Mouse (Mus musculus) heart, postnatal 0 days (tissue): ENCODE measurements around the gene Msl1. TPM values are rescaled to one million over a fixed set of nuclear protein-coding genes. Genes with fewer than 3 reads are reported as not detected.
A peak's percentile ranks its signal among the peaks of the same experiment; 100 is the strongest.

ENCODE experiments used
- ATAC-seq: fragments of 200-750 bp; cut with Nextera tagmentation; 2 replicates; pipeline ENCODE4 v1.8.0; 2017; ENCODE audit warnings: low read depth, moderate number of reproducible peaks, moderate library complexity; ENCODE audit not compliant: insufficient read depth
- DNase-seq: peaks from one replicate; pipeline ENCODE4 v3.0.0-alpha.2; 2016; ENCODE audit warnings: low spot score
- H3K27ac ChIP-seq: fragments of 300-500 bp; sonication (generic); 2 replicates; pipeline ENCODE4 v1.5.1; 2014; ENCODE audit warnings: low read depth, mild to moderate bottlenecking
- H3K27me3 ChIP-seq: fragments of 300-500 bp; sonication (generic); 2 replicates; pipeline ENCODE4 v1.6.1; 2014; ENCODE audit warnings: low read length, mixed read lengths; ENCODE audit not compliant: control insufficient read depth, insufficient read depth
- H3K36me3 ChIP-seq: fragments of 300-500 bp; sonication (generic); replicated peaks from 2 replicates; pipeline ENCODE4 v1.6.1; 2014; ENCODE audit warnings: low read length, mixed read lengths; ENCODE audit not compliant: control insufficient read depth, insufficient read depth
- H3K4me1 ChIP-seq: fragments of 300-500 bp; sonication (generic); 2 replicates; pipeline ENCODE4 v1.6.1; 2014; ENCODE audit warnings: antibody characterized with exemption; ENCODE audit not compliant: control insufficient read depth, insufficient read depth
- H3K4me2 ChIP-seq: fragments of 300-500 bp; sonication (generic); 2 replicates; pipeline ENCODE4 v1.6.1; 2014; ENCODE audit warnings: low read depth, mild to moderate bottlenecking, low read length, moderate library complexity
- H3K4me3 ChIP-seq: fragments of 300-500 bp; sonication (generic); 2 replicates; pipeline ENCODE4 v1.5.1; 2014; ENCODE audit warnings: low read depth, low read length
- H3K9ac ChIP-seq: fragments of 300-500 bp; sonication (generic); replicated peaks from 2 replicates; pipeline ENCODE4 v1.6.1; 2014; ENCODE audit warnings: low read depth, low read length, mixed read lengths
- H3K9me3 ChIP-seq: fragments of 300-500 bp; sonication (generic); replicated peaks from 2 replicates; pipeline ENCODE4 v1.6.1; 2016; ENCODE audit warnings: low read length; ENCODE audit not compliant: control insufficient read depth
- CTCF ChIP-seq: IDR thresholded peaks from 2 replicates; pipeline ENCODE4 v1.5.1; 2016; ENCODE audit warnings: antibody characterized with exemption, control low read depth, low read depth
- EP300 ChIP-seq: IDR thresholded peaks from 2 replicates; pipeline ENCODE4 v1.6.1; 2016; ENCODE audit warnings: antibody characterized with exemption, low read depth
- WGBS: fragments of 180-500 bp; shearing (Covaris S2); extraction: QIAGEN DNeasy Blood & Tissue Kit; methylation state at CpG from one replicate; pipeline ENCODE4 v1.1.7; 2014; 5-methylcytosine and 5-hydroxymethylcytosine counted together
- polyA plus RNA-seq: library from polyadenylated mRNA; unstranded; fragments of >200 nt; fragmentation: Nextera tagmentation; extraction: Ambion mirVana; gene quantifications from 2 replicates; pipeline ENCODE4 v1.2.1, GENCODE M21; 2015
- total RNA-seq: library from RNA; depleted of rRNA; stranded (reverse); fragments of >200 nt; gene quantifications from 2 replicates; pipeline ENCODE4 v1.2.3, GENCODE M21; 2014; ENCODE audit warnings: low replicate concordance; rRNA removed

Gene Msl1
- total and polyA plus RNA-seq, 2 experiments from 2014 or later: 12.6 to 54.6 TPM

DNA sequence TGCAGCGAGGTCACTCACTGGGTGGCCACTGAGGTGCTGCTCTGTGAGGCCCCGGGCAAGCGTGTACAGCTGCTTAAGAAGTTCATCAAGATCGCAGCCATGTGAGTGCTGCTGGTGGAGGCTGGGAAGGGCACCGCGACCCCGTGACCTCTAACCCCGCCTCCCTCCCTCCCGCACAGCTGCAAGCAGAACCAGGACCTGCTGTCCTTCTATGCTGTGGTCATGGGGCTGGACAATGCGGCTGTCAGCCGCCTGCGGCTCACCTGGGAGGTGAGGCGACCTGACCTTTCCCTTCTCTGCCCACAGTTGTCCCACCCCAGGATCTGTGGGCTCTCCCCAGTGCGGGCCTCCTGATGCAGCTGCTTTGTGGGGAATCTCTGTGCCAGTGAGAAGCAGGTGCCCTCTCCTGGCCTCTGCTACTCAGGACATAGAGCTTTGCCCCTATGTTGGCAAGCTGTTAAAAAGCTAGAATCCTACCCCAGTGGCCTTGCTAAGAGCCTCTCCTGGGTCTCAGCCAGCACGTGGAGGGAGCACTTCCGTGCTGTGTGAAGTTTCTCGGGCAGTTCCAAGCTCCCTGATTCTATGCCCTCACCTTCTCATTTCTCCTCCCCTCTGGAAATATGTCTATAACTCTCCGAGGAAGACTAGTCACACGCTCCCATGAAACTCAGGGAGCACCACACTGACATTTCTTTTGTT lies 54.0 kb downstream of the Msl1 start:
- WGBS: 13% methylated on average over 19 of the region's 19 CpGs
- Histone ChIP-seq H3K9me3 (no peaks in the 10 kb centered on the region), H3K9ac (0 out of 2 replicates have a peak overlapping the region, but pooled peaks have one; percentile 6), H3K4me3 (no peak overlapping the region), H3K4me2 (peak overlapping the region; percentile 36; the same call in 1 of the 2 replicates), H3K27me3 (no peaks in the 10 kb centered on the region), H3K4me1 (0 out of 2 replicates have a peak, but pooled peaks cover 4% of the 10 kb centered on the region), H3K36me3 (no peaks in the 10 kb centered on the region), H3K27ac (no peak overlapping the region)
- peak; percentile 3; the same call in 1 of the 2 replicates for TF ChIP-seq CTCF
- TF ChIP-seq EP300: no peak
- DNase-seq: peak; percentile 16
- ATAC-seq: peak; percentile 50

DNA sequence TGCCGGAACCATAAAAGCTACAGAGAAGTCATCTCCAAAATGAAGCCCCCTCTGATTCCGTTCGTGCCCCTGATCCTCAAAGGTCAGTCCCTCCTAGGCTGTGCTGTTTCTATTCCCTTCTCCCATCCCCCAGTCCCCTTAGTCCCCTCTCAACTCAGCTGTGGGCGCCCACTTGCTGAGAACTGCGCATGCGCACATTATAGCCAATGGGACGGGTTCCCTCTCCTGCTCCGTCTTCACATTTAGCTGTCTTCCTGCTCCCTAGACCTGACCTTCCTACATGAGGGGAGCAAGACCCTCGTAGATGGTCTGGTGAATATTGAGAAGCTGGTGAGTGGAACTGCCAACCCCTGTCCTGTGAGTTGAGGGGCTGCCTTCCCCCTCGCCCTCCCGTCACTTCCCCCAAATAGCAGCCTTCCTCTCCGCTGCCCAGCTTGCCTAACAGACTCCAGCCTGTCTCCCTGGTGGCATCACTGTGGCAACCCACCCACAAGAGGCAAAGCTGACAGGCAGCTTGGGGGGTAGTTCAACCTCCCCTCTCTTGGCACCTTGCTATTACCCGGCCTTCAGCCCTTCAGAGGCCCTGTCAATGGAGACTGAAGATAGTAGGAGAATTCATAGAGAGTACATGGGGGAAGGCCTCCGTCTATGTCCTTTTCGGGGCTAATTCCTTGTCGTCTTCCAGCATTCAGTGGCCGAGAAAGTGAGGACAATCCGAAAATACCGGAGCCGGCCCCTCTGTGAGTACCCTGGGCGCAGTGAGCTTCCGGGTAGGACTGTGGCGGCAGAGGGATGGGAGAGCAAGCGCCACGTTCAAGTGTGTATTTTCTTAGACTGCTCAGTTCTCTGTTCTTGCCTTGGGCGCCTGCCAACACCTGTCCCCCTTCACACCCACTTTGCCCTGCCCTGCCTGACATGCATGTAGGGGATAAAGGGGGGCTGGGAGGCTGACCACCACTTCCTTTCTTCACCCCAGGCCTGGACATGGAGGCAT lies 55.1 kb downstream of the Msl1 start:
- no peak for DNase-seq
- H3K4me1 ChIP-seq: 0 out of 2 replicates have a peak, but pooled peaks cover 4% of the 10 kb centered on the region
- H3K4me3 ChIP-seq: no peak overlapping the region
- no peak overlapping the region for H3K9ac ChIP-seq
- 66% methylated on average over 26 of the region's 26 CpGs for WGBS
- ATAC-seq: no peak
- no peak for TF ChIP-seq EP300
- no peak for TF ChIP-seq CTCF
- H3K36me3 ChIP-seq: no peaks in the 10 kb centered on the region
- H3K27ac ChIP-seq: no peak overlapping the region
- no peaks in the 10 kb centered on the region for H3K9me3 ChIP-seq
- H3K4me2 ChIP-seq: no peak overlapping the region
- no peaks in the 10 kb centered on the region for H3K27me3 ChIP-seq

DNA sequence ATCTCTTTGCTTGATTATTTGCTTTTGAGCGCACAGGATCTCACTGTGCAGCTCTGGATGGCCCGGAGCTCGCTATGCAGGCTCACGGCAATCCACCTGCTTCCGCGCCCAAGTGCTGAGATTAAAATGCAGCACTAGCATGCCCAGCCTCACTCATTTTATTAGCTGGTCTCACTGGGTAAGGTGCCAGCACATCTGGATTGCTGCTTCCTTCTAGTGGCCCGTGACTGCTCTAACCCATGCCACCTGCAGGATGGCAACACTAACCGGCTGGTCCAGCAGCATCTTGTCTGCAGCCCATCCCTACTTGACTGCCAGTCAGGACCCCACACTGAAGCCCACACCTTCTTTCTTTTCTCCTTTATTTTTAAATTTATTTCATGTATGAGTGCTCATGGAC lies 58.8 kb downstream of the Msl1 start:
- ATAC-seq (no peak), DNase-seq (no peak)
- H3K27me3 ChIP-seq: no peaks in the 10 kb centered on the region
- H3K27ac ChIP-seq: no peak overlapping the region
- no peaks in the 10 kb centered on the region for H3K9me3 ChIP-seq
- no peak overlapping the region for H3K4me3 ChIP-seq
- WGBS: 91% methylated on average over 8 of the region's 8 CpGs
- H3K9ac ChIP-seq: no peak overlapping the region
- no peaks in the 10 kb centered on the region for H3K36me3 ChIP-seq
- H3K4me2 ChIP-seq: no peak overlapping the region
- TF ChIP-seq CTCF: no peak
- TF ChIP-seq EP300: no peak
- H3K4me1 ChIP-seq: 0 out of 2 replicates have a peak, but pooled peaks cover 3% of the 10 kb centered on the region

DNA sequence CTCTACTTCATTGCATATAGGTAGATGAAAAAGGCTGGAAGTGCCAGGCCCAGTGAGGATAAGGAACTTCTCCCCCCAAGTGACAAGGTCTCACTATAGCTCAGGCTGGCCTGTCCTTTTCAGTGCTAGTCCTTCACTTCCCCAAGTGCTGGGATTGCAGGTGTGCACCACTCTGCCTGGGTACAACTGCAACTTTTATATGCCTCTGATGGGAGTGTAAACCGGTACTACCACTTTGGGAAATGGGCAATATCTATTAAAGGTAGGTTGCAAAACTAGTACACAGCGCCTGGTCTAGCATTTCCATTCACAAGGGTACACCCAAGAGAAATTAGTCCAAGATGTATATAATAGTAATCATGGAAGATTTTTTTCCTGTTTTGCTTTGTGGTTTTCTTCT lies 59.3 kb downstream of the Msl1 start:
- Histone ChIP-seq H3K36me3 (no peaks in the 10 kb centered on the region), H3K9me3 (no peaks in the 10 kb centered on the region), H3K27ac (no peak overlapping the region), H3K4me1 (no peaks in the 10 kb centered on the region), H3K27me3 (no peaks in the 10 kb centered on the region), H3K4me3 (no peak overlapping the region), H3K4me2 (no peak overlapping the region), H3K9ac (no peak overlapping the region)
- DNase-seq: no peak
- TF ChIP-seq EP300: no peak
- no peak for TF ChIP-seq CTCF
- WGBS: 91% methylated on average over 2 of the region's 2 CpGs
- ATAC-seq: no peak

Other genes with a start within 250 kb of the Msl1 start
- gene Ikzf3, start 249.5 kb upstream of the Msl1 start, total RNA-seq: 8.3 TPM in 1 of 2 replicates, not detected in the other
- 0.15 TPM in 1 of 2 replicates, not detected in the other for gene Ikzf3, start 249.5 kb upstream of the Msl1 start, polyA plus RNA-seq
- gene Zpbp2, start 244.4 kb upstream of the Msl1 start, total RNA-seq: not detected in 2 replicates
- gene Zpbp2, start 244.4 kb upstream of the Msl1 start, polyA plus RNA-seq: 0.14 and 0.23 TPM in 2 replicates
- gene Ormdl3, start 208.1 kb upstream of the Msl1 start, total RNA-seq: 36.1 and 44.8 TPM in 2 replicates
- gene Ormdl3, start 208.1 kb upstream of the Msl1 start, polyA plus RNA-seq: 49.4 and 50.2 TPM in 2 replicates
- gene Lrrc3c, start 197.2 kb upstream of the Msl1 start, total RNA-seq: not detected in 2 replicates
- not detected in 2 replicates for gene Lrrc3c, start 197.2 kb upstream of the Msl1 start, polyA plus RNA-seq
- 0.15 and 0.19 TPM in 2 replicates for gene Gm12355, start 169.9 kb upstream of the Msl1 start, total RNA-seq
- gene Gm12355, start 169.9 kb upstream of the Msl1 start, polyA plus RNA-seq: 0.23 and 0.26 TPM in 2 replicates
- gene Gsdma3, start 169.2 kb upstream of the Msl1 start, total RNA-seq: not detected in 2 replicates
- not detected in 2 replicates for gene Gsdma3, start 169.2 kb upstream of the Msl1 start, polyA plus RNA-seq
- gene Gsdma2, start 148.8 kb upstream of the Msl1 start, total RNA-seq: not detected in 2 replicates
- gene Gsdma2, start 148.8 kb upstream of the Msl1 start, polyA plus RNA-seq: not detected in 2 replicates
- gene Gsdma, start 131.2 kb upstream of the Msl1 start, total RNA-seq: not detected in 2 replicates
- gene Gsdma, start 131.2 kb upstream of the Msl1 start, polyA plus RNA-seq: not detected in 2 replicates
- gene Psmd3, start 113.0 kb upstream of the Msl1 start, total RNA-seq: 96.4 and 130 TPM in 2 replicates
- gene Psmd3, start 113.0 kb upstream of the Msl1 start, polyA plus RNA-seq: 134 and 147 TPM in 2 replicates
- 0.23 TPM in 1 of 2 replicates, not detected in the other for gene Csf3, start 94.3 kb upstream of the Msl1 start, total RNA-seq
- not detected in 2 replicates for gene Csf3, start 94.3 kb upstream of the Msl1 start, polyA plus RNA-seq
- 39.9 and 48.0 TPM in 2 replicates for gene Med24, start 66.1 kb upstream of the Msl1 start, total RNA-seq
- gene Med24, start 66.1 kb upstream of the Msl1 start, polyA plus RNA-seq: 21.9 and 23.3 TPM in 2 replicates
- 188 and 234 TPM in 2 replicates for gene Thra, start 54.9 kb upstream of the Msl1 start, total RNA-seq
- gene Thra, start 54.9 kb upstream of the Msl1 start, polyA plus RNA-seq: 40.8 and 44.0 TPM in 2 replicates
- 21.0 and 24.3 TPM in 2 replicates for gene Nr1d1, start 20.2 kb upstream of the Msl1 start, total RNA-seq
- 10.2 and 10.7 TPM in 2 replicates for gene Nr1d1, start 20.2 kb upstream of the Msl1 start, polyA plus RNA-seq
- 6.8 and 9.7 TPM in 2 replicates for gene Casc3, start 9.4 kb downstream of the Msl1 start, total RNA-seq
- gene Casc3, start 9.4 kb downstream of the Msl1 start, polyA plus RNA-seq: 11.6 and 11.9 TPM in 2 replicates
- gene Rapgefl1, start 41.3 kb downstream of the Msl1 start, total RNA-seq: 0.77 and 0.80 TPM in 2 replicates
- gene Rapgefl1, start 41.3 kb downstream of the Msl1 start, polyA plus RNA-seq: 0.41 and 0.55 TPM in 2 replicates
- 3.4 and 6.2 TPM in 2 replicates for gene Wipf2, start 68.1 kb downstream of the Msl1 start, total RNA-seq
- gene Wipf2, start 68.1 kb downstream of the Msl1 start, polyA plus RNA-seq: 1.5 and 1.8 TPM in 2 replicates
- 1.4 and 2.2 TPM in 2 replicates for gene Cdc6, start 112.3 kb downstream of the Msl1 start, total RNA-seq
- gene Cdc6, start 112.3 kb downstream of the Msl1 start, polyA plus RNA-seq: 4.2 and 4.5 TPM in 2 replicates
- 24.0 and 36.2 TPM in 2 replicates for gene Rara, start 132.3 kb downstream of the Msl1 start, total RNA-seq
- 14.7 and 15.8 TPM in 2 replicates for gene Rara, start 132.3 kb downstream of the Msl1 start, polyA plus RNA-seq
- gene Gjd3, start 187.5 kb downstream of the Msl1 start, total RNA-seq: 4.2 and 14.7 TPM in 2 replicates
- 5.8 and 6.3 TPM in 2 replicates for gene Gjd3, start 187.5 kb downstream of the Msl1 start, polyA plus RNA-seq
- gene Top2a, start 228.7 kb downstream of the Msl1 start, total RNA-seq: 52.9 and 91.1 TPM in 2 replicates
- gene Top2a, start 228.7 kb downstream of the Msl1 start, polyA plus RNA-seq: 38.2 and 38.9 TPM in 2 replicates
- 221 and 277 TPM in 2 replicates for gene Igfbp4, start 245.7 kb downstream of the Msl1 start, total RNA-seq
- gene Igfbp4, start 245.7 kb downstream of the Msl1 start, polyA plus RNA-seq: 186 and 201 TPM in 2 replicates